Mouse (Mus musculus): ENCODE measurements at regions not wholly inside any gene's neighbourhood (a gene's known extent, or its start where the extent isn't known, plus 50 kb on each side); places are given as distances from the start of the nearest gene placed in this dataset.

GRCm38 (mm10) chr1:13839619-13840308, 2253.4 kb downstream of the 4930444P10Rik start:
- DNase-seq (ENCODE audit: low spot score in 2 of 2), result no peak

- DNase-seq (ENCODE audit: low spot score in 2 of 2), result no peak
Observed at GRCm38 (mm10) chr1:13834860-13835840, 2258.0 kb downstream of the 4930444P10Rik start.

- DNase-seq (ENCODE audit: low spot score in 2 of 2), result no peak
Observed at GRCm38 (mm10) chr1:13807786-13808185, 2285.3 kb downstream of the 4930444P10Rik start.

DNA sequence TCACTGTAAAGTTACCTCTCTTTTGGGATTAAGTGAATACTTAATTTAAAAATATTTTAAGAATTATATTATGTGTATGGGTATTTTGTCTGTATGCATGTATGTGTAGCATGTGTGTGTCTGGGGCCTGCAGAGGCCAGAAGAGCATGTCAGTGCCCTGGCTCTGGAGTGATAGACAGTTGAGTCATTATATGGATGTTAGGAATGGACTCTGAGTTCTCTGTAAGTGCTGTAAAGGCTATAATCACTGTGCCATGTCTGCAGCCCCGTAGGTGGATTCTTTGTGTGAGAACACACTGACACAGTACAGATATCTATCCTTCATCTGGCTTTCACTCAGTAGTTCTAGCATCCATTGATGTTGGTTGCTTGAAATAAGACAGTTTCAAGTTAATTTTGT, 2292.7 kb downstream of the 4930444P10Rik start:
- DNase-seq (ENCODE audit: low spot score in 2 of 2), result no peak

DNA sequence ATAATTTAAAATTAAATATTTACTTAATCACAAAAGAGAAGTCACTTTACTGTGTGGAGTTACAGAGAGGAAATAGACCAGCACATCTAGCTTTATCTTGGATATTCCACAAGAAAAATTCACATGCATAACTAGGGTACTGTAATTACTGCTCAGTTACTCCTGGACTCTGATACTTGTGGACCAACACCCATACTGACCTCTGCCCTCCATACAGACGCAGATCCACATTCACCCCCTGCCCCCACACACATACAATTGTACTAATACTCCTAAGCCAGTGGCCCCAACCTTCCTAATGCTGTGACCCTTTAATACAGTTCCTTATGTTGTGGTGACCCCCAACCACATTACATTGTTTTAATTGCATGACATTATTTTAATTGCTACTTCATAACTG, 2294.3 kb downstream of the 4930444P10Rik start:
- DNase-seq (ENCODE audit: low spot score in 2 of 2), result no peak

DNA sequence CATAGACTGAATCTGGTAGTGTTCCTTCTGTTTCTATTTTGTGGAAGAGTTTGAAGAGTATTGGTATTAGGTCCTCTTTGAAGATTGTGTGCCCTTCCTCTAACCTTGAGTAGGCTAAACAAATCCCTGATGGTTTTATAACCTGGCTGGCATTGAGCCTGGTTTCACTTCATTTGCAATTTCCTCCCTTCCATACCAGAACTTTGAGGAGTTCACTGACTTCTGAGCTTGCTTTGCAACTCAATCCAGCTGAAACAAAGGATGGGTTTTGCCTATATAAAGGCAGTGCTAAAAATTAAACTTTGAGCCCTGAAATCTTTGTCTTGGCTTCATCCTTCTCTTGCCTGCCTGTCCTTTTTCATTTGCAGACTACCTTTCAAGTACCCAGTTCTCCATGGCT, 2297.9 kb downstream of the 4930444P10Rik start:
- DNase-seq (ENCODE audit: low spot score in 2 of 2), result no peak

GRCm38 (mm10) chr1:13789318-13790085, 2303.6 kb downstream of the 4930444P10Rik start:
- DNase-seq (ENCODE audit: low spot score in 2 of 2), result peak; percentile 45 to 73

GRCm38 (mm10) chr1:13787016-13787415, 2306.1 kb downstream of the 4930444P10Rik start:
- no peak for DNase-seq (ENCODE audit: low spot score in 2 of 2)

- no peak for DNase-seq (ENCODE audit: low spot score in 2 of 2)
Observed at GRCm38 (mm10) chr1:13784396-13784795, 2308.7 kb downstream of the 4930444P10Rik start.

DNA sequence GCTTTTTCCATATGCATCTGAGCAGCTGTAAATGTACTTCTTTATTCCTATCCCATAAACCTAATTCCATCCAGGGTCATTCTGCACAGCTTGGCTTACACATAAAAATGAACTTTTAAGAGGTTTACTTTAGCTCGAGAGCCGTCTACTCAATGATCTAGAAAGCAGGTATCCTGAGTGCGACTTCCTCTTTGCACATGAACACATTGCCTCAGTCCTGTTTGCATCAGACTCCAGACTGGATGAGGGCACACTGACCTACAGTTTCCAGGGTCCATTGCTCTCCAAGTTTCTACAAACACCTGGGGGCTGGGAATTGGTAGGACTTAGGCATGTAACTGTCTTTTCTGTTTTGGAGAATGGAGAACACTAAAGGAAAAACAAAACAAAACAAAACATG, 2310.5 kb downstream of the 4930444P10Rik start:
- DNase-seq (ENCODE audit: low spot score in 2 of 2), result no peak

GRCm38 (mm10) chr1:13772106-13772505, 2321.0 kb downstream of the 4930444P10Rik start:
- DNase-seq (ENCODE audit: low spot score in 2 of 2), result no peak

DNA sequence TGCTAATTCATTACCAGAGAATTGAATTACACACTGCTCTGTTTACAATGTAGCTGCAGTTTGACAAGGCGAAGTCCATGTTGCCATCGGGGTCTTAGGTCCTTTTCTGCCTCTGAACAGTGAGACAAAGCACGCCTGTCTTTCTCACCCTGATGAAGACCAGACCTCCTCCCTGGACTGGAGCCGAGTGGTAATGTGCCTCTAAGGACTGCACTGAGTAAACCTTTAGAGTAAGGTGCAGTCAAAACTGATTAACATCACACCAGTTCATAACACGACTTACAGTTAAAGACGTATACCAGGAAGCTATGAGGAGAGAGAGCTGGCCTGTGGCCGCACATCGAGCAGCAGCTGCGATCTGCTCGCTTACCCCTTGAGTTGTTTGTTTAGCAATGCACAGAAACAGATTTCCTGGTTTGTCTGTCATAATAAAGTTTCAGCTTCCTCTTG, 2322.1 kb downstream of the 4930444P10Rik start:
- DNase-seq (ENCODE audit: low spot score in 2 of 2), result no peak

- no peak for DNase-seq (ENCODE audit: low spot score in 2 of 2)
Observed at GRCm38 (mm10) chr1:13752479-13752878, 2338.6 kb downstream of the A830018L16Rik start.

DNA sequence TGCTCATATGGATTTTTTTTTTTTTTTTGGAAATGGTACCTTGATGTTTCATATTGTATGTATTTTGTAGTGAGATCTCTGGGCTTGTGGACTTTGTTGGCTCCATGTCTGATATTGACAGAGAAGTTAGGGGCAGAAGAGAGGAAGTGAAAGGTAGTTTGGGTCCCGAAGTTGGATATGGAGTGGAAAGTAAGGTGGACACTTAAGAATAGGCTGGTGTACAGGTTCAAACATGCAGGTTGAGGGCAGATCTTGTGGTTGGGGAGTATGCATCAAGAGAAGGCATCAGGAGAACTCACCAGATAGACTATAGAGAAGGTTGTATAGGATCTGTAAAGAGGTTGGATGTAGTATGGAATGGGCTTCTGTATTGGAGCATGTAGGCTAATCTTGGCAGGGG, 2337.5 kb downstream of the A830018L16Rik start:
- no peak for DNase-seq (ENCODE audit: low spot score in 2 of 2)
